Mouse (Mus musculus) forebrain, embryonic 12.5 days (tissue): ENCODE measurements around the gene Cyp4f40. TPM values are rescaled to one million over a fixed set of nuclear protein-coding genes. Genes with fewer than 3 reads are reported as not detected.
"Not testable (repeated sequence)": the region's sequence is repeated elsewhere in the genome, so short reads cannot be mapped to it uniquely, and the experiment has no call there.

Source experiments
- ATAC-seq: fragments of 200-750 bp; cut with Nextera tagmentation; 2 replicates; pipeline ENCODE4 v1.8.0; 2017; ENCODE audit warnings: moderate TSS enrichment; ENCODE audit not compliant: low FRiP score
- H3K27ac ChIP-seq: fragments of 300-500 bp; sonication (generic); 2 replicates; pipeline ENCODE4 v1.5.1; 2016; ENCODE audit warnings: mild to moderate bottlenecking
- H3K27me3 ChIP-seq: fragments of 300-500 bp; sonication (generic); 2 replicates; pipeline ENCODE4 v1.6.1; 2016; ENCODE audit warnings: mild to moderate bottlenecking
- H3K36me3 ChIP-seq: fragments of 300-500 bp; sonication (generic); replicated peaks from 2 replicates; pipeline ENCODE4 v1.6.1; 2016; ENCODE audit warnings: mild to moderate bottlenecking
- H3K4me1 ChIP-seq: fragments of 300-500 bp; sonication (generic); 2 replicates; pipeline ENCODE4 v1.6.1; 2016
- H3K4me2 ChIP-seq: fragments of 300-500 bp; sonication (generic); 2 replicates; pipeline ENCODE4 v1.6.1; 2016; ENCODE audit warnings: mild to moderate bottlenecking, moderate library complexity
- H3K4me3 ChIP-seq: fragments of 300-500 bp; sonication (generic); replicated peaks from 2 replicates; pipeline ENCODE4 v1.5.1; 2016; ENCODE audit warnings: mild to moderate bottlenecking
- H3K9ac ChIP-seq: fragments of 300-500 bp; sonication (generic); 2 replicates; pipeline ENCODE4 v1.6.1; 2016; ENCODE audit warnings: mild to moderate bottlenecking
- H3K9me3 ChIP-seq: fragments of 300-500 bp; sonication (generic); 2 replicates; pipeline ENCODE4 v1.6.1; 2016
- WGBS: fragments of 180-500 bp; shearing (Covaris S2); methylation state at CpG from one replicate; pipeline ENCODE4 v1.1.7; 2016; 5-methylcytosine and 5-hydroxymethylcytosine counted together
- polyA plus RNA-seq: library from polyadenylated mRNA; unstranded; fragments of >200 nt; fragmentation: Nextera tagmentation; extraction: Ambion mirVana; gene quantifications from 2 replicates; pipeline ENCODE4 v1.2.1, GENCODE M21; 2016

Cyp4f40 gene
- polyA plus RNA-seq: not detected in 2 replicates

DNA sequence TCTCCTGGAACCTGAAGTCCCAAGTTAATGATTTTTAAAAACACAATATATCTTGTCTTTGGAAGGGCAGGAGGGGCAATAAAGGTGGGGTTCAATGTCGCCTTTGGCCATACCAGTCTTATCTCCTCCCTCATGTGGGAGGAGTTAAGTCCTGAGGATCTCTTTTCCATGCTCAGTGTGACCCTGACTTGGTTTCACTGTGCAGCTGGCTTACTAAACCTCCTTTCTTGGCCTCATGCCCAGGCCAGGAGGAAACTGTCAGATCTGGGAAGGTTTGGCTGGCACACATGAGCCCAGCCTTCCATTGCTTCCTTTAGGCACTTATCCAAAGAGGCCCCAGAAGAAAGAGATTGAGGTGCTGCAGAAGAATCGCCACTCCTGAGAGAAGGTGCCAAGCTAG lies at the start of gene Cyp4f40:
Gene Cyp4f40, plus strand, starts transcription at position 189 of the 400 bp plus-strand sequence.
- H3K9ac ChIP-seq: no peak within 1 kb of the TSS
- no peaks in the 10 kb centered on the region for H3K9me3 ChIP-seq
- H3K36me3 ChIP-seq: no peaks in the 10 kb centered on the region
- H3K4me3 ChIP-seq: no peak within 1 kb of the TSS
- WGBS: 64% methylated on average over 2 of the region's 2 CpGs
- no peak for ATAC-seq
- H3K4me2 ChIP-seq: no peak within 1 kb of the TSS
- H3K27me3 ChIP-seq: no peaks in the 10 kb centered on the region
- no peaks in the 10 kb centered on the region for H3K4me1 ChIP-seq
- no peak within 1 kb of the TSS for H3K27ac ChIP-seq

DNA sequence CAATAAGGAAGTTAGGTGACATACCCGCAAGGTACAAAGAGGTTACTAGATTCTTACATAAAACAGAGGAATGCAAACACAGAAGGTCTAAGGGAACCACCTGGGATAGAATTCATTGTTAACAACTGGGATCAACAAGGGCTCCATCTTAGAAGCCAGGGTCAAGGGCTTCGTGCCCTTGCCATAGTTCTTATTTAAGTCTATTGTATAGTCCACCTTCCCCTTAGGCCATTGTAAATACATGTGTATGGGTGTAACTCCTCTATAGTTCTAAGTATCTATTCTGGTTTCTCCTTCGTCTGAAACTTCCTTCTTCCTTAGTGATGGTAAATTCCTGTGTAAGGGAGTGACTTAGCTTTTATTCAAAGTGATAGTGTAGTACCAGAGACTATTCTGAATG lies 48.5 kb upstream of the Cyp4f40 start:
- H3K4me3 ChIP-seq, ATAC-seq, H3K36me3 ChIP-seq, H3K27ac ChIP-seq, H3K9ac ChIP-seq, H3K27me3 ChIP-seq, H3K4me2 ChIP-seq, H3K9me3 ChIP-seq, H3K4me1 ChIP-seq: not testable (repeated sequence)
- WGBS: 83% methylated on average over 3 of the region's 3 CpGs

DNA sequence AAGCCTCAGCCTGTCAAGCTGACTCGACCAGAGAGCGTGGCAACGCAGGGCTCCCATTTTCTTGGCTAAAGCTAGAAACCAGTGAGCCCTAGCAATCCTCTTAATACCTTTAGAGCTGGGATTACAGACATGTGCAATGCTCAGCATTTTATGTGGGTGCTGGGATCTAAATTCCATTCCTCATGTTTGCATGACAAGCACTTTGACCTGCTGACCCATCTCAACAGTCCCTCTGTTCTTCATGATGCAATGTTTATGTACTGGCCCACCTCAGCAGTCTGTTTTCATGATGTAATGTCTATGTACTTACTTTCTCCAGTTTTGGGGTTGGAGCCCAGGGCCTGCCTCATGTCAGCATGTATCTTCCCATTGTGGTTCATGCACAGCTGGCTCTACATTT lies 47.8 kb upstream of the Cyp4f40 start:
- no peak overlapping the region for H3K9ac ChIP-seq
- H3K27ac ChIP-seq: no peak overlapping the region
- no peak overlapping the region for H3K4me3 ChIP-seq
- H3K9me3 ChIP-seq: no peaks in the 10 kb centered on the region
- H3K27me3 ChIP-seq: no peaks in the 10 kb centered on the region
- WGBS: 84% methylated on average over 3 of the region's 3 CpGs
- no peaks in the 10 kb centered on the region for H3K36me3 ChIP-seq
- H3K4me1 ChIP-seq: no peaks in the 10 kb centered on the region
- no peak overlapping the region for H3K4me2 ChIP-seq
- ATAC-seq: no peak

DNA sequence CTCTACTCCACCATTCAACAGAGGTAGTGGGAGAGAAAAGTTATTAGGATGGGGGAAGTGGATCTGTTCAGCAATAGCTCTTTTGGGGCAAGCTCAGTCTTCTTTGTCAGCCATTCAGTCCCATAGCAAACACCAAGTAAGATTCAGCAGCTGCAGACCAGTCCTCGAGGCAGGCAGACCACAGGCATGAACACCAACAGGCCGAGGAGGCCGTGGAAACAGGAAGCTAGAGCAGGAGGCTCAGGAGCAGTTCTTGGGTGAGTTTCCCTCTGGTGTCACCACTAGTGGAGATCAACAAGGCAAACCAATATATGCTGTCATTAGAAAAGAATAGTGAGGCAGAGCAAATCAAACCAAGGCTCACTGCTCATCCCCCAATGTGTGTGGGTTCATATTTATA lies 46.3 kb upstream of the Cyp4f40 start:
- ATAC-seq: no peak
- Histone ChIP-seq H3K9ac (no peak overlapping the region), H3K36me3 (no peaks in the 10 kb centered on the region), H3K27ac (no peak overlapping the region), H3K4me2 (no peak overlapping the region), H3K4me3 (no peak overlapping the region), H3K4me1 (no peaks in the 10 kb centered on the region), H3K9me3 (no peaks in the 10 kb centered on the region), H3K27me3 (no peaks in the 10 kb centered on the region)
- 85% methylated on average over 3 of the region's 3 CpGs for whole genome bisulfite sequencing

DNA sequence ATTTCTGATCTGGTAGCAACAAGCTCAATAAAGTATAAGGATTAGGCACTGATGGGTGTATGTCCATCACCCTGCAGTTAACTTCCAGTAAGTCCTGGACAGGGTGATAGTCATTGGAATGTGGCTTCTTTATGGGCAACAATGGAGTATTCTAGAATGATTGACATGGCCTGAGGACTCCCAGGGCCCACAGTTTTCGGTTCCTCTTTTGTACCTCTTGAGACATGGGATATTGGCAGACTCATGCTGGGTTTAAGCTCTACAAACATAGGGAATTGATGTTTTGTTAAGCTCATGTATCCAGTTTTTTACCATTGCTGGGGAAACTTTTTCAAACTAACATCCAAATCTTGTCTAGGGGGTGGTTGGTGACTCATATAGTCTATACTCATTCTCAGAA lies 41.4 kb upstream of the Cyp4f40 start:
- Histone ChIP-seq H3K9ac (no peak overlapping the region), H3K27me3 (no peaks in the 10 kb centered on the region), H3K4me3 (no peak overlapping the region), H3K36me3 (no peaks in the 10 kb centered on the region), H3K9me3 (no peaks in the 10 kb centered on the region), H3K4me2 (no peak overlapping the region), H3K27ac (no peak overlapping the region), H3K4me1 (no peaks in the 10 kb centered on the region)
- ATAC-seq: no peak
- 62% methylated on average over 1 of the region's 1 CpGs for WGBS

DNA sequence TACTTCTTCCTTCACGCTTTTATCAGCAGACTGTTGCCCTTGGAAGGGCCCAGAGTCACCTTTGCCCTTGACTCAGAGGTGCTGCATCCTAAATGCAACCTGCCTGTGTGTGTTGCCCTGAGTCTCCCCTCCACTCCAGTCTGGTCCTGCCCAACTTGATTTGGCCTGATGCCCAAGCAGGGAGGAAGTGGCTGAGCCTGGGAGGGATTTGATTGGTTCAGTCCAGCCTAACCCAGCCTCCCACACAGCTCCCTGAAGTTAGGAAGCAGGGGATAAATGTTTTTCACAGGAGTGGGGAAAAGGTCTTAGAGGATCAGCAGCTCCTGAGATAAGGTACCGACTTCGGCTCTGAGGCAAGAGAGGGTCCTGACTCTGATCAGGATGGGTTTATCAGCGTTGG lies 37.7 kb upstream of the Cyp4f40 start, which contains the start of gene Cyp4f37:
Gene Cyp4f37, plus strand, starts transcription at position 292 of the 400 bp plus-strand sequence.
- H3K27me3 ChIP-seq: not testable (repeated sequence)

DNA sequence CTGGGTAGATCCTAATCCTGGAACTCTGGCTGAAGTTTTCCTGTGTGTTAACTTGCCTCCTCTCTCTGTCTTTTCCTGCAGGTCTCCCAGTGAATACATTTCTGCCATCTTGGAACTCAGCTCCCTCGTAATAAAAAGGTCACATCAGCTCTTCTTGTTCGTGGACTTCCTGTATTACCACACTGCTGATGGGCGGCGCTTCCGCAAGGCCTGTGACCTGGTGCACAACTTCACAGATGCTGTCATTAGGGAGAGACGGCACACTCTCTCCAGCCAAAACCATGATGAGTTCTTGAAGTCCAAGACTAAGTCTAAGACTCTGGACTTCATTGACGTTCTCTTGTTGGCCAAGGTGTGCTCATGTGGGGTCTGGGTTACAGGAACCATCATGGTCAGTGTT lies 29.0 kb upstream of the Cyp4f40 start:
- H3K9me3 ChIP-seq, H3K4me3 ChIP-seq, H3K36me3 ChIP-seq, H3K27me3 ChIP-seq, H3K9ac ChIP-seq, H3K4me2 ChIP-seq, H3K4me1 ChIP-seq, ATAC-seq, H3K27ac ChIP-seq: not testable (repeated sequence)
- WGBS: 89% methylated on average over 7 of the region's 7 CpGs

More for the DNA sequence above, 37.7 kb upstream of the Cyp4f40 start, which contains the start of gene Cyp4f37:
- not testable (repeated sequence) for H3K4me1 ChIP-seq, ATAC-seq, H3K36me3 ChIP-seq, H3K4me2 ChIP-seq, H3K9ac ChIP-seq, H3K9me3 ChIP-seq, H3K4me3 ChIP-seq, H3K27ac ChIP-seq
- WGBS: 76% methylated on average over 4 of the region's 4 CpGs

DNA sequence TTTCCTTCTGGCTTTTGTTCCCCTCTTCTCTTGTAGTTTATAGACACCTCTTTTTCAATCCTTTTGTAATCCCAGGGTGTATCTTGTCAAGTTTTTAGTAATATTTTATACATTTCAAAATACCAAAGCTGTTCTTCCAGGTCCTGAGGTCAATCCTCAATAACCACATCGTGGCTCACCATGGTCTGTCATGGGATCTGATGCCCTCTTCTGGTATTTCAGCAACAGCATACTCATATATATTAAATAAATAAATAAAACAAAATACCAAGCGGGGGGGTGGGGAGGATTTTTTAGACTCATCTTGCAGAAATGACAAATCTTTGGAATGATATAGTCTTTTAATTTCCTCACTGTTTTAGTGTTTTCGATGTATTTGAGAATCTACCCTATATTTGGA lies 26.8 kb upstream of the Cyp4f40 start:
- Histone ChIP-seq H3K9ac (no peak overlapping the region), H3K27ac (no peak overlapping the region), H3K4me3 (no peak overlapping the region), H3K4me1 (peaks cover 8% of the 10 kb centered on the region; the same call in 1 of the 2 replicates), H3K9me3 (no peaks in the 10 kb centered on the region), H3K27me3 (0 out of 2 replicates have a peak, but pooled peaks cover 4% of the 10 kb centered on the region), H3K4me2 (no peak overlapping the region), H3K36me3 (no peaks in the 10 kb centered on the region)
- no peak for ATAC-seq
- WGBS: 80% methylated on average over 3 of the region's 3 CpGs

DNA sequence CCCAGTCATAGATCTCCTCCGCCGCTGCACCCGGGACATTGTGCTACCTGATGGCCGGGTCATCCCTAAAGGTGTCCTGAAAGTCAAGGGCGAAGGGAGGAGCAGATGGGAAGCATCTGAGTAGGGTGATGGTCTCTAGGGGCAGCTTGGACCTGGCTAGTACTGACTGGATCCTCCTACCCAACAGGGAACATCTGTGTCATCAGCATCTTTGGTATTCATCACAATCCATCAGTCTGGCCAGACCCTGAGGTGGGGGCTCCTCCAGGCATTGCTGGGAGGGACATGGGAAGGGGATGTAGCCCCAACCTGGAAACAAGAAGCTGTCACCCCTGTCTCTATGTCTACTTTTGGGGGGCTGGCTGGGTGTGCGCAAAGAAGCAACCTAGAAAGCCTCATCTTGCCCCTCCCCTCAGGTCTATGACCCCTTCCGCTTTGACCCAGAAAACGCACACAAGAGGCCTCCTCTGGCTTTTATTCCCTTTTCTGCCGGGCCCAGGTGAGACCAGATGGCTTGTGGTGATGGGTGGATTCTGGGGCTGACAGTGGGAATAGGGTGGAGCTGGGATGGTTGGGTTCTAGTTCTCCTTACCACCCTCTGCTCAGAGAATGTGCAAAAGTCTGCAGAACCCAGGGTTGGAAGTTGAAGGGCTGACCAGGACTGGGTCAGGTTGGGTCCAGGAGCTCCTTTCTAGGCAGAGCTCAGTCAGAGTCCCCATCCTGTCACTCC lies 24.3 kb upstream of the Cyp4f40 start:
- H3K27me3 ChIP-seq, H3K4me1 ChIP-seq, ATAC-seq, H3K9me3 ChIP-seq, H3K27ac ChIP-seq, H3K36me3 ChIP-seq: not testable (repeated sequence)
- Histone ChIP-seq H3K4me2 (peak overlapping the region; percentile 61), H3K9ac (peak overlapping the region; percentile 56; the same call in 1 of the 2 replicates), H3K4me3 (peak overlapping the region; percentile 38)
- 89% methylated on average over 9 of the region's 9 CpGs for WGBS

DNA sequence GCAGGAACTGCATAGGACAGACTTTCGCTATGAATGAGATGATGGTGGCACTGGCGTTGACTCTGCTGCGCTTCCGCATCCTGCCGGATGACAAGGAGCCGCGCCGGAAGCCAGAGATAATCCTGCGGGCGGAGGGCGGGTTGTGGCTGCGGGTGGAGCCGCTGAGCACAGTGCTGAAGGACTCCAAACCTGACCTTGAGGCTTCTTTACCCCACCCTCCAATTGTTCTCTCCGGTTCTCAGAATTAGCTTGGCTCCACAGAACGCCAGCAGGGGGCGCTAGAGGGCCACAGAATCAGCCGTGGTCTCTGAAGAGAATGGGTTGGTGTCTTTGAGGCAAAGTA lies 23.8 kb upstream of the Cyp4f40 start:
- peak; percentile 77 for ATAC-seq
- Histone ChIP-seq H3K4me1 (peaks cover 8% of the 10 kb centered on the region; the same call in 1 of the 2 replicates), H3K4me3 (peak overlapping the region; percentile 38), H3K27me3 (0 out of 2 replicates have a peak, but pooled peaks cover 4% of the 10 kb centered on the region), H3K9ac (peak overlapping the region; percentile 56; the same call in 1 of the 2 replicates), H3K4me2 (peak overlapping the region; percentile 61), H3K36me3 (no peaks in the 10 kb centered on the region), H3K9me3 (no peaks in the 10 kb centered on the region), H3K27ac (no peak overlapping the region)
- WGBS: 0% methylated on average over 17 of the region's 17 CpGs

DNA sequence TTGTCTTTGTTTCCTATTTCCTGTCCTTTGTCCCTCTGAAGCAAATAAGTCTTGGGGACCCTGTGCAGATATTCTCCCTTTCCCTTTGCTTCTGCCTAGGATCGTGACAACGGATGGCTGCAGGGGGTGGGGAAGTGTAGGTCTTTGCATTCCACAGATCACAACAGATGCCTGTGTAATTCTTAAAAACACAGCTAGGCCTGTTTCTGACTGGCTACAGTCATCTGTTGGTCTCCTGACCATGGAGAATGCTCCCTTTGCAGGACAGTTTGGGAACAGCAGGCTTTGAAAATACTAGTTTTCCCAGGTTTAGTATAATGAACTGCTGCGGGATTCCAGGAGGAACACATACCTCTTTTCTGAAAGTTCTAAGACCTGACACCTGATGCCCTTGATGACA lies 22.4 kb upstream of the Cyp4f40 start:
- WGBS: 46% methylated on average over 3 of the region's 3 CpGs

DNA sequence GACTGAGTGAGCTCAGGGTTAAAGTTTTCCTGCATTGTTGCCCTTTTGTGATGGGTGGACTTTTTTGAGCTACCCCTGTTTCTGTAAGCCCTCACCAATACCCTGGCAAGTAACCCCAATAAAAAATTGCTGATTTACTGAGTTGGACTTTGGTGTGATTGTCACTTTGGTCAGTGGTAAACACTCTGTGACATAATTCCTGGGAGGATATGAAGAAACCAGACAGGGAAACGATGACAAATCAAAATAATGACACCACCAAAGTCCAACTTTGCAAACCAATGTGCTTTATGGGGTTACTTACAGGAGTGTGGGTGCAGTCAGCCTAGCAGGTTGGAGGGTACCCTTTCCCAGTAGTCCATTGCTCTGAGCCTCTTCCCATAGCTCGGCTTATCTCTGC lies 21.5 kb upstream of the Cyp4f40 start:
- H3K27ac ChIP-seq: no peak overlapping the region
- H3K36me3 ChIP-seq: no peaks in the 10 kb centered on the region
- no peak for ATAC-seq
- 81% methylated on average over 2 of the region's 2 CpGs for WGBS
- H3K4me2 ChIP-seq: no peak overlapping the region
- peaks cover 8% of the 10 kb centered on the region; the same call in 1 of the 2 replicates for H3K4me1 ChIP-seq
- no peaks in the 10 kb centered on the region for H3K9me3 ChIP-seq
- no peak overlapping the region for H3K4me3 ChIP-seq
- H3K9ac ChIP-seq: no peak overlapping the region
- 0 out of 2 replicates have a peak, but pooled peaks cover 4% of the 10 kb centered on the region for H3K27me3 ChIP-seq

More for the DNA sequence above, 22.4 kb upstream of the Cyp4f40 start:
- H3K9me3 ChIP-seq: no peaks in the 10 kb centered on the region
- H3K27ac ChIP-seq: no peak overlapping the region
- H3K27me3 ChIP-seq: 0 out of 2 replicates have a peak, but pooled peaks cover 4% of the 10 kb centered on the region
- no peak overlapping the region for H3K9ac ChIP-seq
- no peak overlapping the region for H3K4me3 ChIP-seq
- no peaks in the 10 kb centered on the region for H3K36me3 ChIP-seq
- no peak for ATAC-seq
- H3K4me1 ChIP-seq: peaks cover 8% of the 10 kb centered on the region; the same call in 1 of the 2 replicates
- H3K4me2 ChIP-seq: no peak overlapping the region

DNA sequence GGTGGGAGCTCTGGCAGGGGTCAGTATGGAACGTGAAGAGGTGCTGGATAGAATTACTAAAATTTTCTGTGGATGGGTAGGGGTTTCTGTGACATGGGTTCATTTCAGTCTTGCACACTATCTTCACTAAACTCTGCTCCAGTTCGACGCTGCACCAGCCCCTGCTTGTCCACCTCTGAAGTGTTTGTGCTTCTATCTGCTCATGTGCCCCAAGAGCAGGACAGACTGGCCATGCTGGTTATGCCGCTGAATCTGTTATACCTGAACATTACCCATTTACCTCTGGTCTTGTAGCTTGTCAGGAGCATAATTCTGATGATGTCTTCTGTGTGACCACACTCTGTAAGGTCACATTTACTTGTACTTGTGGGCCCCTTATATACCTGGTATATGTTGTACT lies 12.1 kb upstream of the Cyp4f40 start:
- no peak for ATAC-seq
- no peaks in the 10 kb centered on the region for H3K27me3 ChIP-seq
- no peaks in the 10 kb centered on the region for H3K9me3 ChIP-seq
- no peaks in the 10 kb centered on the region for H3K36me3 ChIP-seq
- H3K27ac ChIP-seq: no peak overlapping the region
- no peak overlapping the region for H3K4me2 ChIP-seq
- no peak overlapping the region for H3K9ac ChIP-seq
- 86% methylated on average over 4 of the region's 4 CpGs for WGBS
- no peak overlapping the region for H3K4me3 ChIP-seq
- no peaks in the 10 kb centered on the region for H3K4me1 ChIP-seq
